Mouse (Mus musculus) forebrain, embryonic 13.5 days (tissue): Measurements from ENCODE around the gene Tmem50b. TPM values are rescaled to one million over a fixed set of nuclear protein-coding genes. Genes with fewer than 3 reads are reported as not detected.
"Not testable (repeated sequence)": the region's sequence is repeated elsewhere in the genome, so short reads cannot be mapped to it uniquely, and the experiment has no call there.

Experiments
- ATAC-seq: fragments of 200-750 bp; cut with Nextera tagmentation; 2 replicates; pipeline ENCODE4 v1.8.0; 2017
- H3K27ac ChIP-seq: fragments of 300-500 bp; sonication (generic); 2 replicates; pipeline ENCODE4 v1.5.1; 2015; ENCODE audit warnings: inconsistent platforms, mild to moderate bottlenecking, moderate library complexity
- H3K27me3 ChIP-seq: fragments of 300-500 bp; sonication (generic); 2 replicates; pipeline ENCODE4 v1.6.1; 2015; ENCODE audit warnings: mild to moderate bottlenecking, inconsistent platforms
- H3K36me3 ChIP-seq: fragments of 300-500 bp; sonication (generic); 2 replicates; pipeline ENCODE4 v1.6.1; 2015; ENCODE audit warnings: mild to moderate bottlenecking, inconsistent platforms; ENCODE audit not compliant: poor library complexity, severe bottlenecking
- H3K4me1 ChIP-seq: fragments of 300-500 bp; sonication (generic); 2 replicates; pipeline ENCODE4 v1.6.1; 2015; ENCODE audit warnings: inconsistent platforms
- H3K4me2 ChIP-seq: fragments of 300-500 bp; sonication (generic); 2 replicates; pipeline ENCODE4 v1.6.1; 2015; ENCODE audit warnings: inconsistent platforms, mild to moderate bottlenecking, moderate library complexity
- H3K4me3 ChIP-seq: fragments of 300-500 bp; sonication (generic); 2 replicates; pipeline ENCODE4 v1.5.1; 2015; ENCODE audit warnings: mild to moderate bottlenecking, inconsistent platforms
- H3K9ac ChIP-seq: fragments of 300-500 bp; sonication (generic); 2 replicates; pipeline ENCODE4 v1.6.1; 2015; ENCODE audit warnings: mild to moderate bottlenecking, inconsistent platforms
- H3K9me3 ChIP-seq: fragments of 300-500 bp; sonication (generic); replicated peaks from 2 replicates; pipeline ENCODE4 v1.6.1; 2016; ENCODE audit warnings: inconsistent platforms
- WGBS: fragments of 180-500 bp; shearing (Covaris S2); methylation state at CpG from one replicate; pipeline ENCODE4 v1.1.7; 2015; 5-methylcytosine and 5-hydroxymethylcytosine counted together
- microRNA-seq: library from miRNA; unstranded; fragments of <30 nt; microRNA quantifications from one replicate; pipeline ENCODE4, GENCODE M21; 2016
- polyA plus RNA-seq: library from polyadenylated mRNA; unstranded; fragments of >200 nt; fragmentation: Nextera tagmentation; extraction: Ambion mirVana; gene quantifications from 2 replicates; pipeline ENCODE4 v1.2.1, GENCODE M21; 2015

Gene Tmem50b
- polyA plus RNA-seq, 1 experiment from 2014 or later = 55.6 TPM

DNA sequence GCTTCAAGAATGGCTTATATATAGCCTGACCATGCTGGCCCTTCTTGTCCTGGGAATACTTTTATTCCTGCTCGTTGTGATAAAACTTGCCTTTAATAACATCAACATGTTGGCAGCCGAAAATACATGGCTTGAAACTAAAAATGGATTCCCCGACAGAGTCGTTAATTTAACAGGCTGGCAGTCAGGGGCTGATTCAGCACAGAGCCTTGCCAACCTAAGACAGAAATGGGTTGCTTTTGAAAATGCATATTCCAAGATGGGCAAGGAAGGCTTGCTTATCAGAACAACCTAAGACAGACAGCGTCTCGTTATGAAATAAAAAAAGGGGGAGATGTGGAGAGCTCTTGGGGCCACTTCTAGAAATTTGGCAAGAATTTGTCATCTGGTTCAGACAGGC, 65.7 kb downstream of the Tmem50b start:
- H3K36me3 ChIP-seq = no peaks in the 10 kb centered on the region
- ATAC-seq = no peak
- H3K27ac ChIP-seq = no peak overlapping the region
- no peak overlapping the region for H3K4me3 ChIP-seq
- H3K4me2 ChIP-seq = no peak overlapping the region
- no peaks in the 10 kb centered on the region for H3K9me3 ChIP-seq
- WGBS = 85% methylated on average over 6 of the region's 6 CpGs
- no peak overlapping the region for H3K9ac ChIP-seq
- no peaks in the 10 kb centered on the region for H3K27me3 ChIP-seq
- no peaks in the 10 kb centered on the region for H3K4me1 ChIP-seq

DNA sequence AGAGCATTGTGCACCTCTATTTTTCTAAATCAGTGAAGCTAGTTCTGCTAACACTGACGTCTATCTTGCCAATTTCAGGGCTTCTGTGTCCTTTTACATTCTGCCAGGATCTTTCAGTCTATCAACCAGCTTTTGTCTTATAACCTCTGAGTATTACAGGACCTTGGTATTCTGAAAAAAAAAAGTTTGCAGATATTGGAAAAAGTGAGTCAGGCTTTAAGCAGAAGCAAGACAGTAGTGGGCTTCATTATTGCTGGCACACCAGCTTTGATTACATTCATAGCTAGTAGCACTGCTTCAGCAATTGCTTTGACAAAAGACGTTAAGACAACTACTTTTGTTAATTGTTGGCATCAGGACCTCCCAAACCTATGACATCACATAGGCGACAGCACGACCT, 66.8 kb downstream of the Tmem50b start:
- H3K9ac ChIP-seq, H3K27ac ChIP-seq, H3K4me2 ChIP-seq, ATAC-seq, H3K4me1 ChIP-seq, H3K36me3 ChIP-seq, H3K4me3 ChIP-seq, H3K9me3 ChIP-seq, H3K27me3 ChIP-seq: not testable (repeated sequence)
- 82% methylated on average over 4 of the region's 4 CpGs for WGBS

DNA sequence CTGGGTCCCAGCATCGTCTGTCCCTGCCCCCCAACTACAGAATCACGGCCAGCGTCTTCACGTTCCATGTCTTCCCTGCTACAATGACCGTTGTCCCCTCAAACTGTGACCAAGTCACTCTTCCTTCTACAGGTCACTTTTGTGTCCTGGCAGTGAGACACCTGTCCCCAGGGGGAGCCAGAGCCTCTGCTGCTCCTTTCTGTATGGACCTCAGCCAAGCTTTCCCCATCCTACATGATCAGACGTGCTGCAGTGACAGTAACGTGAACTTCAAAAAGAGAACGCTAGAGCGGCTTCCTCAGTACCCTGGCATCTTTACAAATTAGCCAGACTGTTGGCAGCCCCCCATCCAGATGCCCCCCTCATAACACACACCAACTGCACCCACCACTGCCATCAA, 69.0 kb downstream of the Tmem50b start:
- no peak overlapping the region for H3K27ac ChIP-seq
- H3K36me3 ChIP-seq = no peaks in the 10 kb centered on the region
- no peak overlapping the region for H3K4me3 ChIP-seq
- no peak for ATAC-seq
- WGBS = 82% methylated on average over 9 of the region's 9 CpGs
- no peaks in the 10 kb centered on the region for H3K4me1 ChIP-seq
- H3K9ac ChIP-seq = no peak overlapping the region
- no peaks in the 10 kb centered on the region for H3K27me3 ChIP-seq
- H3K9me3 ChIP-seq = 0 out of 2 replicates have a peak, but pooled peaks cover 5% of the 10 kb centered on the region
- no peak overlapping the region for H3K4me2 ChIP-seq

DNA sequence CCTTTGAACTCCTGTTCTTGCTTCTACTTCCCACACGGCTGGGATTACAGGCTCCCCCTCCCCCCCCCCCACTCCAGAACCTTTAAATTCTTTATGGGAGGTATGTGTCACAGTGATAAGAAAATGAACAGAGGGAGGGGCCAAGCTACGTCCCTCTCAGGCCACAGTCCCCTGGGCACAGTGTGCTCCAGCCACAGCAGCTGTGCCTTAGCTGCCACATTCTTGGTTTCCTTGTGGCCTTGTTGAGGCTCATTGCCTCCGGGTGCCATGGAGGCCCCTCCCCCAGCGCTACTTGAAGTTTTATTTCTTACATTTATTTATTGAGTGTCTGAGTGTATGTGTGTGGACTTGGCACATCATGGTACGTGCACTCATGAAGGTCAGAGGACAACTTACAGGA, 70.1 kb downstream of the Tmem50b start:
- 74% methylated on average over 5 of the region's 5 CpGs for WGBS
- ATAC-seq = no peak

DNA sequence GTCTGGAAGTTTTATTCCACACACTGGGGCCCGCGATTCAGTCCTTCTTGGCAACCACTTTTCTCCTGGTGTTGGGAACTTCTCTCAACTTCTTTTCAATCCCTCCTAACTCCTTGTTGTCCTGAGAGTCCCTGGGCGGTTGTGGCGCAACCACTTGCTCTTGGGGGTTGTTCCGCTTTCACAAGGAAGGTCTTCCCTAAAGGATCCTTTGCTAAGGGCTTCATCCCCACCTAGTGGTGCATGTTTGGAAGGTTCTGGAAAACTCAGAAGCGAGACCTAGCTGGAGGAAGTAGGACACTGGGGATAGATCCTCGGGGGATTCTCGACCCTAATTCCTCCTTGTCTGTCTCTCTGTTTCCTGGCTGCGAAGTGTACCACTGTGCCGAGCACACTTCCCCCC, 70.5 kb downstream of the Tmem50b start:
- Histone ChIP-seq H3K27ac (no peak overlapping the region), H3K9ac (no peak overlapping the region), H3K4me2 (no peak overlapping the region), H3K9me3 (0 out of 2 replicates have a peak, but pooled peaks cover 5% of the 10 kb centered on the region), H3K4me1 (no peaks in the 10 kb centered on the region), H3K4me3 (no peak overlapping the region), H3K36me3 (no peaks in the 10 kb centered on the region), H3K27me3 (no peaks in the 10 kb centered on the region)
- WGBS = 76% methylated on average over 10 of the region's 10 CpGs
- ATAC-seq = no peak

More for the DNA sequence above, 70.1 kb downstream of the Tmem50b start:
- Histone ChIP-seq H3K9ac (no peak overlapping the region), H3K9me3 (0 out of 2 replicates have a peak, but pooled peaks cover 5% of the 10 kb centered on the region), H3K4me3 (no peak overlapping the region), H3K27ac (no peak overlapping the region), H3K4me1 (no peaks in the 10 kb centered on the region), H3K36me3 (no peaks in the 10 kb centered on the region), H3K27me3 (no peaks in the 10 kb centered on the region), H3K4me2 (no peak overlapping the region)

DNA sequence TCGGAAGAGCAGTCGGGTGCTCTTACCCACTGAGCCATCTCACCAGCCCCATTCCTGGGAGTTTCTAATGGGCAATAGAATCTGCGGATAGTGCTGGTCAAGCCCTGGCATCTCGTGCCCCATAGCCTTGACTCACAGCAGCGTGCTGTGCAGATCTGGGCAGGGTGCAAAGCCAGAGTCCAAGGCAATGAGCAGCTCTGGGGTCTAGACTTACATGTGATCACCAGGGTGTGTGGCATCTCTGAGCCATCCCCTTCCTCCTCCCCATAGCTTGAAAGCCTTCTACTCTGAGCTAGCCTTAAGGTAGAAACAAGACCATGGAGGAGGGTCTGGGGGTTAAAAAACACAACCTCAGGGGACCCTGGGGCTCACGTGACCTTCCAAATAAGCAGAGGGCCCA, 71.3 kb downstream of the Tmem50b start:
- Histone ChIP-seq H3K4me1 (no peaks in the 10 kb centered on the region), H3K9ac (no peak overlapping the region), H3K27me3 (no peaks in the 10 kb centered on the region), H3K36me3 (no peaks in the 10 kb centered on the region), H3K4me3 (no peak overlapping the region), H3K4me2 (no peak overlapping the region), H3K27ac (no peak overlapping the region), H3K9me3 (0 out of 2 replicates have a peak, but pooled peaks cover 5% of the 10 kb centered on the region)
- 94% methylated on average over 6 of the region's 6 CpGs for WGBS
- ATAC-seq = no peak

Small RNA genes within 50 kb of the gene (microRNA-seq; reads per million reads assigned to microRNA genes)
- not detected for gene Mir6367

Other genes starting within 250 kb of the Tmem50b start
- gene Ifnar2, start 225.0 kb downstream of the Tmem50b start, polyA plus RNA-seq = 29.8 and 32.5 TPM in 2 replicates
- not detected in 2 replicates for gene Gm21970, start 206.1 kb downstream of the Tmem50b start, polyA plus RNA-seq
- 5.9 TPM in 2 replicates for gene Il10rb, start 191.6 kb downstream of the Tmem50b start, polyA plus RNA-seq
- 45.9 and 47.4 TPM in 2 replicates for gene Ifnar1, start 112.6 kb downstream of the Tmem50b start, polyA plus RNA-seq
- gene Ifngr2, start 50.7 kb downstream of the Tmem50b start, polyA plus RNA-seq = 44.9 and 63.0 TPM in 2 replicates
- 7.4 and 7.9 TPM in 2 replicates for gene Dnajc28, start 21.2 kb upstream of the Tmem50b start, polyA plus RNA-seq
- 95.7 and 96.4 TPM in 2 replicates for gene Gart, start 49.2 kb upstream of the Tmem50b start, polyA plus RNA-seq
- 151 and 154 TPM in 2 replicates for gene Son, start 49.7 kb upstream of the Tmem50b start, polyA plus RNA-seq
- gene Donson, start 91.0 kb upstream of the Tmem50b start, polyA plus RNA-seq = 23.6 and 24.9 TPM in 2 replicates
- 93.0 and 98.0 TPM in 2 replicates for gene Cryzl1, start 131.2 kb upstream of the Tmem50b start, polyA plus RNA-seq
- gene Itsn1, start 131.5 kb upstream of the Tmem50b start, polyA plus RNA-seq = 50.8 and 53.3 TPM in 2 replicates